Mouse (Mus musculus): ENCODE measurements around the gene Prl4a1.
"Not testable (repeated sequence)": the region's sequence is repeated elsewhere in the genome, so short reads cannot be mapped to it uniquely, and the experiment has no call there.

DNA sequence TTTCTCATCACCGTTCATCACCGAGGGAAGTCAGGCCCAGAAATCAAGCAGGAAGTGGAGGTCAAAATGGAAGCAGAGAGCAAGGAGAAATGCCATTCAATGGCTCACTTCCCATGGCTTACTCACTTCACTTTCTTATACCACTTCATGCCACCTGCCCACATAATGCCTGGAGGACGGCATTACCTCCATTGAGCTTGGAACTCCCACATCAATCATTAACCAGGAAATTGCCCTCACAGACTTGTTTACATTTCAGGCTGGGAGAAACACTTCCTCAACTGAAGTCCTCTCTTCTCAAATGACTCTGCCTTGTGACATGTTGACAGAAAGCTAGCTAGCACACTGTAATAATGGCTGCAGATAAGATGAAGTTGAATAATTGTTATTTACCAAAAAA, 19.5 kb upstream of the Prl4a1 start:
- TF ChIP-seq CTCF (IDR thresholded peaks at IDR 0.05; ENCODE audit: control insufficient read depth, insufficient read depth, insufficient read length); MYOD1 (IDR thresholded peaks at IDR 0.05; ENCODE audit: control insufficient read depth, insufficient read length, low read depth); MAX (IDR thresholded peaks at IDR 0.05); FOSL1 (IDR thresholded peaks at IDR 0.05; ENCODE audit: insufficient read depth, low read length, poor library complexity, severe bottlenecking); MYOG (IDR thresholded peaks at IDR 0.05; ENCODE audit: control insufficient read depth, extremely low read depth, insufficient read length); USF1 (IDR thresholded peaks at IDR 0.05; ENCODE audit: low read depth): not testable (repeated sequence)

Measured in C2C12 (cell line).